Mouse (Mus musculus): ENCODE results near the gene Nanos2. TPM values are rescaled to one million over a fixed set of nuclear protein-coding genes. Genes with fewer than 3 reads are reported as not detected.
A peak's percentile ranks its signal among the peaks of the same experiment; 100 is the strongest.

Nanos2 gene
- polyA plus RNA-seq, 1 experiment: not detected

- H3K4me1 ChIP-seq (ENCODE audit: control insufficient read depth, insufficient read depth, low read length): peaks cover 1% of the 10 kb centered on the region; the same call in 1 of the 2 replicates
- H3K27ac ChIP-seq (ENCODE audit: insufficient read depth, low read length): no peak overlapping the region
- no peak overlapping the region for H3K4me3 ChIP-seq (ENCODE audit: insufficient read depth, low read length)
- TF ChIP-seq CTCF (IDR thresholded peaks at IDR 0.05; ENCODE audit: borderline replicate concordance, insufficient read depth, low read length): no peak
- TF ChIP-seq POLR2A (IDR thresholded peaks at IDR 0.05; ENCODE audit: low read depth, low read length): no peak
These were observed 23.4 kb downstream of the Nanos2 start for GRCm38 (mm10) chr7:19010581-19010980.

- H3K4me1 ChIP-seq (ENCODE audit: control insufficient read depth, insufficient read depth, low read length): no peaks in the 10 kb centered on the region
- H3K4me3 ChIP-seq (ENCODE audit: insufficient read depth, low read length): no peak overlapping the region
- no peak overlapping the region for H3K27ac ChIP-seq (ENCODE audit: insufficient read depth, low read length)
- no peak for TF ChIP-seq CTCF (IDR thresholded peaks at IDR 0.05; ENCODE audit: borderline replicate concordance, insufficient read depth, low read length)
- TF ChIP-seq POLR2A (IDR thresholded peaks at IDR 0.05; ENCODE audit: low read depth, low read length): no peak
These were observed 24.9 kb downstream of the Nanos2 start for GRCm38 (mm10) chr7:19012025-19012621.

DNA sequence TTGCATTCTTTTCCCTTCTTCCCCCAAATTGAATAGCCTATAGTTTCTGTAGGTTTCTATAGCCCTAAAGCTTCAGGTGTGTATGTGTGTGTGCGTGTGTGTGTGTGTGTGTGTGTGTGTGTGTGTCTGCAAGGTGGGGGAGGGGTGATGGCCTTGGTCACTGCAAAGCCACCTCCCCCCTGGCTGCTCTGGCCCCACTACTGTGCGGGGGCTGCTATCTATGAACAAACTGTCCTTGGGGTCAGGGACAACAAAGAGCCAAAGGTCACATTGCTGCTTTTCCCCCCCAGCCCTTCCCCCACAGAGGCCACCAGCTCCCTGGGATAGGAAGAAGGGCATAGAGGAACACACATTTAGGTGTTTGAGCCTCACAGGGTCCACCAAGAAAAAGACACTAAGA, 25.7 kb downstream of the Nanos2 start:
- Histone ChIP-seq H3K4me1 (ENCODE audit: control insufficient read depth, insufficient read depth, low read length) (no peaks in the 10 kb centered on the region), H3K27ac (ENCODE audit: insufficient read depth, low read length) (no peak overlapping the region), H3K4me3 (ENCODE audit: insufficient read depth, low read length) (no peak overlapping the region)
- TF ChIP-seq CTCF (IDR thresholded peaks at IDR 0.05; ENCODE audit: borderline replicate concordance, insufficient read depth, low read length): no peak
- no peak for TF ChIP-seq POLR2A (IDR thresholded peaks at IDR 0.05; ENCODE audit: low read depth, low read length)

GRCm38 (mm10) chr7:19014452-19014851, 27.3 kb downstream of the Nanos2 start:
- no peak for TF ChIP-seq CTCF (IDR thresholded peaks at IDR 0.05; ENCODE audit: borderline replicate concordance, insufficient read depth, low read length)
- TF ChIP-seq POLR2A (IDR thresholded peaks at IDR 0.05; ENCODE audit: low read depth, low read length): no peak
- no peak overlapping the region for H3K27ac ChIP-seq (ENCODE audit: insufficient read depth, low read length)
- H3K4me3 ChIP-seq (ENCODE audit: insufficient read depth, low read length): no peak overlapping the region
- no peaks in the 10 kb centered on the region for H3K4me1 ChIP-seq (ENCODE audit: control insufficient read depth, insufficient read depth, low read length)

DNA sequence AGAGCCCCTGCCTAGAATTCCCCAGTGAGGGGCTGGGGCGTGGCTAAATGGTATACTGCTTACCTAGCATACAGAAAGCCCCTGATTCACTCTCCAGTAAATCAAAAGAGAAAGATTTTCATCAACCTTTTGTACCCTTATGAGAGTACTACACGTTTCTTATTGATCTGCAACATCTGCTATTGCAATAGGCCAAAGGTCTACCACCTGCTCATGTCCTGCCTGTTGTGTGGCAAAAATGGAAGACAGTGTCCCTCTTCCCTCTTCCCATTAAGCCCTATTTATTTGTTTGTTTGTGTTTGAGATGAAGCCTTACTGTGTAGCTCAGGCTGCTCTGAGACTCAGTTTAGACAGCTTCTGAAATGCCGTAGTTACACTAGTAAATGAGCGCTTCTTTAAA, 28.8 kb downstream of the Nanos2 start:
- Histone ChIP-seq H3K4me3 (ENCODE audit: insufficient read depth, low read length) (no peak overlapping the region), H3K27ac (ENCODE audit: insufficient read depth, low read length) (no peak overlapping the region), H3K4me1 (ENCODE audit: control insufficient read depth, insufficient read depth, low read length) (no peaks in the 10 kb centered on the region)
- no peak for TF ChIP-seq CTCF (IDR thresholded peaks at IDR 0.05; ENCODE audit: borderline replicate concordance, insufficient read depth, low read length)
- TF ChIP-seq POLR2A (IDR thresholded peaks at IDR 0.05; ENCODE audit: low read depth, low read length): no peak

DNA sequence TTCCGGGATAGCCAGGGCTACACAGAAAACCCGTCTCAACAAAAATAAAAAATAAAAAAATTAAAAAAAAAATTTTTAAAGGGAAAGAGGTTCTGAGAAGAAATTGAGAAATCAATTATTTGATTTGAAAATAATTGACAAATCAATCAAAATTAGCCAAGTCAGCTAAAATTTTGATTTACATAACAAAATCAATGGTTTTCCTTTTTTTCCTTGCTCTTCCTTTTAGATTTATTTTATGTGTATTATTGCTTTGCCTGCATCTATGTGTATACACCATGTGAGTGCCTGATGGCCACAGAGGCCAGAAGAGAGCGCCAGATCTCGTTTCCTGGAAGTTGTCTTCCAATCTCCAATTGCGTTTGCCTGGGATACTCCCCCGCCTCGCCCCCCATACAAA, 30.7 kb downstream of the Nanos2 start:
- no peak overlapping the region for H3K27ac ChIP-seq (ENCODE audit: insufficient read depth, low read length)
- no peak for TF ChIP-seq POLR2A (IDR thresholded peaks at IDR 0.05; ENCODE audit: low read depth, low read length)
- TF ChIP-seq CTCF (IDR thresholded peaks at IDR 0.05; ENCODE audit: borderline replicate concordance, insufficient read depth, low read length): no peak
- no peak overlapping the region for H3K4me3 ChIP-seq (ENCODE audit: insufficient read depth, low read length)

DNA sequence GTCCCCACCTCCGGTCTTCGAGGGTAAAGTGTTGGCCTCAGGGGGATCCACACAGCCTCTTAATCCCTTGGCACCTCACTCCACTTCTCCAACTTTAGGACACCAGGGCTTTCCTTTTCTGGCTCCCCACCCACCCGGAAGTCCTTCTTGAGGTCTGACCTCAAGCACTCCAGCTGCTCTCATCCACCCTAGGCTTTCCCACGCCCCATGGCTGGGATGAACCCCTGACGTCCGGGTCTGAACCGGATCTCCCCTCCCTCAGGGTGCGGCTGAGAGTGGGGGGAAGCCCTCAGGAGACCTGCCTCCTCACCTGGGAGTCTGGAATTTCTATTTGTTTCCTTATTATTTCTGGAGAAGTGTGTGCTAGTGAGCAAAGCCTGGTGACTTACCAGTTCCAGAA, 33.8 kb downstream of the Nanos2 start:
- H3K27ac ChIP-seq (ENCODE audit: insufficient read depth, low read length): no peak overlapping the region
- H3K4me3 ChIP-seq (ENCODE audit: insufficient read depth, low read length): no peak overlapping the region
- peaks cover 4% of the 10 kb centered on the region; the same call in 1 of the 2 replicates for H3K4me1 ChIP-seq (ENCODE audit: control insufficient read depth, insufficient read depth, low read length)
- TF ChIP-seq CTCF (IDR thresholded peaks at IDR 0.05; ENCODE audit: borderline replicate concordance, insufficient read depth, low read length) (no peak), POLR2A (IDR thresholded peaks at IDR 0.05; ENCODE audit: low read depth, low read length) (no peak)

More for the DNA sequence above, 30.7 kb downstream of the Nanos2 start:
- no peaks in the 10 kb centered on the region for H3K4me1 ChIP-seq (ENCODE audit: control insufficient read depth, insufficient read depth, low read length)

DNA sequence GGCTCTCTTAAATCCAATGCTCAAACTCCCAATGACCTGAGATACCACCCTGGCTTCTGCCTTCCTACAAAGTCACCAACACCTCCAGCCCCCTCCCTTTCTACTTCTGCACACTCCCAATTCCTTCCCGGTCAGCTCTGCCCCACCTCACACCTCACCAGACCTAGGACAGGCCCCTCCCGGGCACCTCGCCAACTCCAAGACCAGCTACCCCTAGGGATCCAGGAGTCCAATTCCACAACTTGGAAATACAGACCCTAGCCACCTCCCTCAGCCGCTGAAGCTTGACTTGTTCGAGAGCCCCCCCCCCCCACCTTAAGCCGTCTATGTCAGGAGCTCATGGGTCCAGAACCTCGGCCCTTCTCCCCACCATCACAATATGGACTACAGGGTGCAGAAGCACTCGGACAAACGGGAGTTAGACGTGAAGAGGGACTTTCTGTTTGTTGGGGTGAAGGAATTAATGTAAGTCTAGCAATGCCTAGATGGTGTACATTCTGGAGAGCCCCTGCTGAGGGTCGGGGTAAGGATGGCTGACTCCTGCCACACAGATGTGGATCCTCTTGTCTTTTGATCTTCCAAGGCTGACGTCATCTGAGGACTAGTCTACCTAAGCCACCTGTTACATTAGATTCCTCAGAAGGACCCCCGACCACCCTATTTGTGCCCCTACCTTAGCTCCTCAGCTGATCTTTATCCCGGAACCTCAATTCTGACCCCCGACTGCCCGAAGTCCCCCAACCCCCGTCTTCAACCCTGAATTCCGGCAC, 35.2 kb downstream of the Nanos2 start:
- TF ChIP-seq CTCF (IDR thresholded peaks at IDR 0.05; ENCODE audit: borderline replicate concordance, insufficient read depth, low read length) (no peak), POLR2A (IDR thresholded peaks at IDR 0.05; ENCODE audit: low read depth, low read length) (no peak)
- Histone ChIP-seq H3K27ac (ENCODE audit: insufficient read depth, low read length) (no peak overlapping the region), H3K4me3 (ENCODE audit: insufficient read depth, low read length) (no peak overlapping the region), H3K4me1 (ENCODE audit: control insufficient read depth, insufficient read depth, low read length) (peaks cover 4% of the 10 kb centered on the region; the same call in 1 of the 2 replicates)

GRCm38 (mm10) chr7:19023357-19023814, 36.2 kb downstream of the Nanos2 start, which contains the start of gene Foxa3:
Gene Foxa3, minus strand, starts transcription at chr7:19023538.
- Histone ChIP-seq H3K4me3 (ENCODE audit: insufficient read depth, low read length) (peak within 1 kb of the TSS; percentile 92), H3K27ac (ENCODE audit: insufficient read depth, low read length) (no peak within 1 kb of the TSS), H3K4me1 (ENCODE audit: control insufficient read depth, insufficient read depth, low read length) (peaks cover 7% of the 10 kb centered on the region)
- TF ChIP-seq CTCF (IDR thresholded peaks at IDR 0.05; ENCODE audit: borderline replicate concordance, insufficient read depth, low read length) (no peak), POLR2A (IDR thresholded peaks at IDR 0.05; ENCODE audit: low read depth, low read length) (no peak)

DNA sequence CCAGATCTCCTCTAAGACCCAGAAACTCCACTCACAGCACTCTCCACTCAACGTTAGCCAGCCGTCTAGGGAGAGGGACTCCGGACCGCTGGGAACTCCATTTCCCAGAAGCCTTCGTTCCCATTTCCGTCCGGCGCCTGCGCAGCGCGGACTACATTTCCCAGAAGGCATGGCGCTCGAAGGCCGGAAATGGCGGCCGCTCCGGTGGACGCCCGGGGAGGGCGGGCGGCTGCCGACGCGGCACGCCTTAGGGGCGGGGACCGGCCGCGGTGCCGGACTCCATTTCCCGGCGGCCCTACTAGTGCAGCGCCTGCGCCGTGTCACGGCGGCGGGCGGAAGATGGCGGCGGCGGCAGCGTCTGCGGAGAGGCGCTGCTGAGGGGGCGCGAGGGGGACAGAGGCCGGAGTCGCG, 36.9 kb downstream of the Nanos2 start, which contains the start of gene Sympk:
TSS of gene Sympk (plus strand) at position 282 of the 411 bp plus-strand sequence.
- peak; percentile 63 for TF ChIP-seq POLR2A (IDR thresholded peaks at IDR 0.05; ENCODE audit: low read depth, low read length)
- TF ChIP-seq CTCF (IDR thresholded peaks at IDR 0.05; ENCODE audit: borderline replicate concordance, insufficient read depth, low read length): no peak
- peak within 1 kb of the TSS; percentile 92 for H3K4me3 ChIP-seq (ENCODE audit: insufficient read depth, low read length)
- no peak within 1 kb of the TSS for H3K27ac ChIP-seq (ENCODE audit: insufficient read depth, low read length)
- peaks cover 7% of the 10 kb centered on the region for H3K4me1 ChIP-seq (ENCODE audit: control insufficient read depth, insufficient read depth, low read length)
